ENCODE assay signal across 33 mouse cellular contexts in genomic region chr13:74034756-74035155, GRCm38 (mm10). TPM values are rescaled to one million over a fixed set of nuclear protein-coding genes. Genes with fewer than 3 reads are reported as not detected.
DNase-seq lines count a peak whose midpoint lies in the region; ATAC-seq lines count a peak whose summit lies in the region.
"Had no signal": no experiment of that assay in that cellular context is flagged by ENCODE, and none has a peak within 500 bp of the region (broad histone marks: within the 10 kb centered on the region; RNA-seq: fewer than 3 reads in every experiment).

No protein-coding gene starts in this region.

- H3K27me3 ChIP-seq in forebrain, embryonic 13.5 days = no peaks in the 10 kb centered on the region
- no peaks in the 10 kb centered on the region for H3K27me3 ChIP-seq in forebrain, embryonic 10.5 days (ENCODE audit: poor library complexity, severe bottlenecking)
- H3K27me3 ChIP-seq: CH12.LX; embryonic facial prominence, embryonic 13.5 days; hindbrain, embryonic 12.5 days; limb, embryonic 15.5 days; liver, embryonic 13.5 days; midbrain, embryonic 13.5 days; neural tube, embryonic 15.5 days; stomach, embryonic 15.5 days had no signal

- peaks cover 45% of the 10 kb centered on the region for H3K36me3 ChIP-seq in forebrain, embryonic 13.5 days (ENCODE audit: poor library complexity, severe bottlenecking)
- H3K36me3 ChIP-seq in forebrain, embryonic 10.5 days (replicated peaks) = peaks cover 47% of the 10 kb centered on the region
- H3K36me3 ChIP-seq: stomach, embryonic 15.5 days had no signal

- no peak for DNase-seq in forebrain, embryonic 10.5 days (ENCODE audit: extremely low spot score, low spot score)
- peak; percentile 58 to 80 for DNase-seq in layer of hippocampus, adult 18-20 months (ENCODE audit: low spot score in 2 of 2)
- DNase-seq in layer of hippocampus, postnatal 10 days (ENCODE audit: low spot score in 2 of 2) = no peak
- DNase-seq in layer of hippocampus, adult 9-11 months = peak; percentile 60
- no peak for DNase-seq in cerebellum, adult 8-10 months
- no peak for DNase-seq in frontal cortex, postnatal 25 days (ENCODE audit: low spot score in 2 of 2)
- DNase-seq: adrenal gland, adult 8-10 months; cerebellum, adult 11 months; cerebellum, postnatal 10 days; gastrocnemius, postnatal 25 days; heart, adult 18-20 months; heart, postnatal 36 days; kidney, postnatal 25 days; liver, embryonic 13.5 days; lung, adult 18-20 months; lung, postnatal 10 days; retina, postnatal 1 day; right cerebral cortex, postnatal 25 days; thymus, postnatal 14 days had no signal

- no peaks in the 10 kb centered on the region for H3K9me3 ChIP-seq in forebrain, embryonic 13.5 days (replicated peaks)
- H3K9me3 ChIP-seq in forebrain, embryonic 10.5 days = no peaks in the 10 kb centered on the region
- H3K9me3 ChIP-seq: embryonic facial prominence, embryonic 13.5 days; hindbrain, embryonic 12.5 days; limb, embryonic 10.5 days; limb, embryonic 15.5 days; liver, embryonic 13.5 days; midbrain, embryonic 13.5 days; neural tube, embryonic 15.5 days; stomach, embryonic 15.5 days had no signal

- WGBS in forebrain, embryonic 13.5 days = 73% methylated on average over 2 of the region's 2 CpGs
- 88% methylated on average over 2 of the region's 2 CpGs for WGBS in forebrain, embryonic 10.5 days

- no peak overlapping the region for H3K27ac ChIP-seq in forebrain, embryonic 13.5 days
- H3K27ac ChIP-seq in forebrain, embryonic 10.5 days = no peak overlapping the region
- H3K27ac ChIP-seq: embryonic facial prominence, embryonic 13.5 days; hindbrain, embryonic 12.5 days; limb, embryonic 10.5 days; limb, embryonic 15.5 days; liver, embryonic 13.5 days; macrophage; midbrain, embryonic 13.5 days; neural tube, embryonic 15.5 days; stomach, embryonic 15.5 days had no signal

- H3K9ac ChIP-seq in forebrain, embryonic 13.5 days = no peak overlapping the region
- H3K9ac ChIP-seq: embryonic facial prominence, embryonic 13.5 days; hindbrain, embryonic 12.5 days; limb, embryonic 15.5 days; liver, embryonic 13.5 days; midbrain, embryonic 13.5 days; neural tube, embryonic 15.5 days; stomach, embryonic 15.5 days had no signal

- H3K4me1 ChIP-seq in forebrain, embryonic 13.5 days = no peaks in the 10 kb centered on the region
- no peaks in the 10 kb centered on the region for H3K4me1 ChIP-seq in forebrain, embryonic 10.5 days
- H3K4me1 ChIP-seq: embryonic facial prominence, embryonic 13.5 days; hindbrain, embryonic 12.5 days; limb, embryonic 10.5 days; limb, embryonic 15.5 days; liver, embryonic 13.5 days; midbrain, embryonic 13.5 days; neural tube, embryonic 15.5 days; stomach, embryonic 15.5 days had no signal

- ATAC-seq in forebrain, embryonic 13.5 days = peak; percentile 70
- ATAC-seq: activated CD4-positive, CD25-positive, alpha-beta regulatory T cell, adult 4 months; intestine, postnatal 0 days; midbrain, embryonic 13.5 days had no signal

- no peak overlapping the region for H3K4me3 ChIP-seq in forebrain, embryonic 13.5 days
- H3K4me3 ChIP-seq in forebrain, embryonic 10.5 days = no peak overlapping the region
- H3K4me3 ChIP-seq: embryonic facial prominence, embryonic 13.5 days; hindbrain, embryonic 12.5 days; limb, embryonic 10.5 days; limb, embryonic 15.5 days; liver, embryonic 13.5 days; midbrain, embryonic 13.5 days; neural tube, embryonic 15.5 days; stomach, embryonic 15.5 days had no signal

- no peak overlapping the region for H3K4me2 ChIP-seq in forebrain, embryonic 13.5 days
- H3K4me2 ChIP-seq: embryonic facial prominence, embryonic 13.5 days; heart, embryonic 11.5 days; hindbrain, embryonic 12.5 days; limb, embryonic 15.5 days; liver, embryonic 13.5 days; midbrain, embryonic 13.5 days; neural tube, embryonic 15.5 days; stomach, embryonic 15.5 days had no signal

RNA-seq across cellular contexts. Expression of gene Tppp, which starts 25.5 kb away (rescaled TPM):
- 3.7 and 5.1 TPM in 2 replicates for polyA plus RNA-seq in forebrain, embryonic 13.5 days (2015; fragmentation: Nextera tagmentation; extraction: Ambion mirVana)
- 1.4 and 2.0 TPM in 2 replicates for polyA plus RNA-seq in forebrain, embryonic 10.5 days (2016; fragmentation: Nextera tagmentation; extraction: Ambion mirVana)
- 100 to 1,000 TPM; 283 to 288 TPM for total RNA-seq in layer of hippocampus, adult 18-20 months (2021)
- total RNA-seq in layer of hippocampus, postnatal 10 days (2021) = 100 to 1,000 TPM; 102 TPM
- total RNA-seq: common myeloid progenitor, adult 5-6 weeks had no signal

RNA-seq across cellular contexts. Expression of gene Cep72, which starts 27.3 kb away (rescaled TPM):
- 15.0 and 17.6 TPM in 2 replicates for polyA plus RNA-seq in forebrain, embryonic 13.5 days (2015; fragmentation: Nextera tagmentation; extraction: Ambion mirVana)
- polyA plus RNA-seq in forebrain, embryonic 10.5 days (2016; fragmentation: Nextera tagmentation; extraction: Ambion mirVana) = 23.7 and 25.7 TPM in 2 replicates
- 1 to 10 TPM in 1 of 2 experiments, under 1 TPM in 1; 0.94 to 1.5 TPM for total RNA-seq in layer of hippocampus, adult 18-20 months (2021)
- total RNA-seq in layer of hippocampus, postnatal 10 days (2021) = 1 to 10 TPM; 1.9 to 2.7 TPM

Comparison
In these comparisons a context has a peak if more than half of its experiments do, and no peak if none do; other contexts are left out.
1. DNase-seq: peak in layer of hippocampus, adult 18-20 months (2 of 2) and layer of hippocampus, adult 9-11 months (single experiment); none in forebrain, embryonic 10.5 days (single experiment), layer of hippocampus, postnatal 10 days (0 of 2), cerebellum, adult 8-10 months (single experiment) and frontal cortex, postnatal 25 days (0 of 2).